Mouse (Mus musculus): ENCODE results near the gene Grik5.
A peak's percentile ranks its signal among the peaks of the same experiment; 100 is the strongest.

Grik5 gene

GRCm38 (mm10) chr7:24984307-24984706, 87.8 kb downstream of the Grik5 start:
- no peak for DNase-seq (ENCODE audit: low spot score)

- DNase-seq (ENCODE audit: low spot score) = no peak
These were observed 88.8 kb downstream of the Grik5 start for GRCm38 (mm10) chr7:24983396-24983795.

- no peak for DNase-seq (ENCODE audit: low spot score)
These were observed 91.7 kb downstream of the Grik5 start for GRCm38 (mm10) chr7:24980439-24980838.

GRCm38 (mm10) chr7:24978781-24979180, 93.4 kb downstream of the Grik5 start:
- no peak for DNase-seq (ENCODE audit: low spot score)

GRCm38 (mm10) chr7:24974893-24975595, 97.1 kb downstream of the Grik5 start:
- DNase-seq (ENCODE audit: low spot score) = peak; percentile 18

GRCm38 (mm10) chr7:24973902-24974301, 98.2 kb downstream of the Grik5 start:
- DNase-seq (ENCODE audit: low spot score) = no peak

GRCm38 (mm10) chr7:24973208-24973607, 98.9 kb downstream of the Grik5 start:
- DNase-seq (ENCODE audit: low spot score) = no peak

GRCm38 (mm10) chr7:24971972-24972893, 99.9 kb downstream of the Grik5 start, which contains the start of gene Rabac1:
TSS of gene Rabac1 (minus strand) at chr7:24972754.
- peak; percentile 88 for DNase-seq (ENCODE audit: low spot score)

- DNase-seq (ENCODE audit: low spot score) = peak; percentile 41
These were observed 100.7 kb downstream of the Grik5 start for GRCm38 (mm10) chr7:24971261-24971971.

GRCm38 (mm10) chr7:24970341-24970740, 101.8 kb downstream of the Grik5 start:
- DNase-seq (ENCODE audit: low spot score) = no peak

GRCm38 (mm10) chr7:24969805-24970204, 102.3 kb downstream of the Grik5 start:
- DNase-seq (ENCODE audit: low spot score) = no peak

GRCm38 (mm10) chr7:24968463-24968862, 103.7 kb downstream of the Grik5 start:
- no peak for DNase-seq (ENCODE audit: low spot score)

GRCm38 (mm10) chr7:24967966-24968365, 104.2 kb downstream of the Grik5 start:
- DNase-seq (ENCODE audit: low spot score) = no peak

GRCm38 (mm10) chr7:24964897-24965535, 107.1 kb downstream of the Grik5 start:
- peak; percentile 77 for DNase-seq (ENCODE audit: low spot score)

- no peak for DNase-seq (ENCODE audit: low spot score)
These were observed 107.9 kb downstream of the Grik5 start for GRCm38 (mm10) chr7:24964288-24964687.
